Mouse (Mus musculus): ENCODE data around the gene Arhgap45.

Arhgap45 gene

DNA sequence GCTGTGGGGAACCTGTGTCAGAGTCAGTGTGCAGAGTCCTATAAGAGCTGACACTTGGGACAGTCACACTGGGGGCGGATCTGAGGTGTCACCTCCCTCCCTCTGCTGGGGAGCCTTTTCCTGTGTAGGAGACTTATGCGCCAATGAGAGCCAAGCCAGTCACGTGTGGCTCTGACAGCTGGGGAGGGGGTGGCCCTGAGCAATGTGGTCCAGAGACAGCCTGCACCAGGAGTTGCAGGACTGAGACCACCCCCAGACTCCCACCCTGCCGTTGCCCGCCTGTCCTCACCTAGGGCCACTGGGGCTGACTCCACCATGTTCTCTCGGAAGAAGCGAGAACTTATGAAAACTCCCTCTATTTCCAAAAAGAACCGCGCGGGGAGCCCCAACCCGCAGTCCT, at the start of gene Arhgap45:
Gene Arhgap45, plus strand, starts transcription at position 143 of the 400 bp plus-strand sequence.
- DNase-seq = no peak

DNA sequence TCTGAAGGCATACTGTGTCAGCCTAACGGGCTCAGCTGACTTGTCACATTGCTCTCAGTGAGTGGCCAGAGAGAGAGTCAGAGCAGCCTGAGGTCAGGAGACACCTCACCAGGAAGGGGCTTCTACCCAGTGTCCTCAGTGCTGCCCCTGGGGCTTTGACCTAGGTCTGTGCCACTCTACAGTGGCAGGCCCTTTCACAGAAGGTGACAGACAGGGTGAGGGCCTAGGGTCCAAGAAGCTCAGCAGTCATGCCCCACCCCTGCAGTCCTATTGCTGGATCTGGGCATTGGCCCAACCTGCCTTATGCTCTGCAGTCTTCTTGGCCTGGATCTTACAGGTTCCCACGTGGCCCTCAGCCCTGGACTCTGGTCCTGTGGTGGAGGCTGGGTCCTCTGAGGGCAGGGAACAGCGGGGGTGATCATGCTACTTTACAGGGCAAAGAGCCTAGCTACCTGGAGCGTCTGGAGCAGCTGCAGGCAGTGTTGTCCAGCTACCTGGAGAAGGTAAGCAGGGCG, 49.5 kb upstream of the Arhgap45 start:
- DNase-seq = peak; percentile 83

DNA sequence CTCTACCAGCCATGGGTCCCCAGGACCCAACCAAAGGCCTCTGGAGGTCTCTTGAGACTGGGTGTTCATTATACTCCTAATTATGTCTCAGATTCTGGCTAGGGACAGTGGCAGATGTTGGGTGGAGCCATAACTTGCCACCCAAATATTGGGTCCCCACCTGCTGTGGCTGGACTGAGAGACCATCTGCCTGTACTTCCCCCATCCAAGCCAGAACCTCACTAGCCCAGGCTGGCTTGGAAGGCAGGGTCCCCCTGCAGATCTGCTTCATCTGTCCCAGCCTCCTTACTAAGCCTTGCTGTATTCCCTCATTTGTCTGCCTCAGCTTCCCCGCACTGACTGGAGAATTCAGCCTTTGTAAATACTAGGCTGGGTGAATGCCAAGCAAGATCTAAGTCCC, 48.3 kb upstream of the Arhgap45 start:
- DNase-seq = no peak

DNA sequence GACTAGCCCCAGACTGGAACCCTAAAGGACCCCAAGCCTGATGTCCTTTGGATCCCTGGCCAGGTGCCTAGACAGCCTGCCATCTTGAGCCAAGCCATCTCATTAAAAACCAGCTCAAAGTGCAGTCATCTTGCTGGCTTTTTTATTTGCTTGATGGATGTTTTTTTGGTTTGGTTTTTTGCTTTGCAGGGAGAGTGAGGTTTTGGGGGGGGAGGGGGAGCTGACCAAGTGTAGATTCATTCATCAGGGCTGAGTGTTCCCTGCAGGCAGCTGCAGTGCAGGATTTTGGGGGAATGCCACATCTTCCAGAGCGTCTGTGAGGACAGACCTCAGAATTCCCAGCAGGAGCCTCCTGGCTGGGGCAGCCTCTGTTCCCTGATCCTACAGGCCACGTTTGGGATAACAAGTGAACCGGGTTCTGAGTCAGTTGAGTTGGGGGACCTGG, 47.3 kb upstream of the Arhgap45 start:
- DNase-seq = peak; percentile 61

DNA sequence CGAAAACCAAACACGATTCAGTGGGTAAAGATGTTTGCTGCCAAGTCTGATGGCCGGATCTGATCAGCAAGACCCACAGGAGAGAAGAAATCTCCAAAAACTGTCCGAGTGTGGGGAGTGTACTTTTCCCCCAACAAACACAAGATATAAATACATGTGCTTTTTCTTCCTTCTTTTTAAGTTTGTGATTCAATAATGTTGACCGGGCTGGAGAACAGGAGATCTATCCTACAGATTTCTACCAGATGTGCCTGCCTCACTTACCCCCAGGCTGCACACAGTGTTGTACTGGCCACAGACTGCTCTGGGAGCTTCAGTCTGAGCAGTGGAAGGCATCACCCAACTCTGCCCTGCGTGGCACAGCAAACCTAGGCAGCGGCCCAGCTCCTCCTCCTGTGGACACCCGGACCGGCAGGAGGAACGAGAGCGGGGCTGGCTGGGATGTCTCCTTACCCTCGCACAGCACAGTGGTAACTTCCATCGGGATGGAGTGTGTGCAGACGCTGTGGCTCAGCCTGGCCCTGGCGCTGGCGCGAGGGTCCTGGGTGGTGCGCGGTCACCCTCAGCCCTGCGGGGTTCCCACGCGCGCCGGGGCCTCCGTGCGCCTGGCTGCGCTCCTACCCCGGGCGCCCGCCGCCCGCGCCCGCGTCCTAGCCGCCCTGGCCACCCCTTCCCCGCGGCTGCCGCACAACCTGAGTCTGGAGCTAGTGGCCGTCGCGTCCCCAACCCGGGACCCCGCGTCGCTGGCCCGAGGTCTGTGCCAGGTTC, 45.9 kb upstream of the Arhgap45 start, which contains the start of gene Grin3b:
Gene Grin3b, plus strand, starts transcription at position 301 of the 768 bp plus-strand sequence.
- no peak for DNase-seq

DNA sequence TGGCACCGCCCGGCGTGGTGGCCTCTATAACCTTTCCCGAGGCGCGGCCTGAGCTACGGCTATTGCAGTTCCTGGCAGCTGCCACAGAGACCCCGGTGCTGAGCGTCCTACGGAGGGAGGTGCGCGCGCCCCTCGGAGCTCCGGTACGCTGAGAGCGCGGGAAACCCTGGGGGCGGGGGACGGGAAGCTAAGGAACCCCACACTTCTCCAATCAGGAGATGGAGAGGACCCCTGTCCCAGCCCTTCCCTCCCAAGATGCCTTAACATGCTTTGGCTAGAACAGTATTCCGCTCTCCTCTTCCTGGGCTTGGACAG, 45.3 kb upstream of the Arhgap45 start:
- DNase-seq = no peak

DNA sequence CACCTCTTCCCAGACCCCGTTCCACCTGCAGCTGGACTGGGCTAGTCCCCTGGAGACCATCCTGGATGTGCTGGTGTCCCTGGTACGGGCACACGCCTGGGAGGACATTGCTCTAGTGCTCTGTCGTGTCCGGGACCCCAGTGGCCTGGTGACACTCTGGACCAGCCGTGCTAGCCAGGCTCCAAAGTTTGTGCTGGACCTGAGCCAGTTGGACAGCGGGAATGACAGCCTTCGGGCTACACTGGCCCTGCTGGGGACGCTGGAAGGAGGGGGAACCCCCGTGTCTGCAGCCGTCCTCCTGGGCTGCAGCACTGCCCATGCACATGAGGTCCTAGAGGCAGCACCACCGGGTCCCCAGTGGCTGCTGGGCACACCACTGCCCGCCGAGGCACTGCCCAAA, 43.6 kb upstream of the Arhgap45 start:
- DNase-seq = peak; percentile 76

DNA sequence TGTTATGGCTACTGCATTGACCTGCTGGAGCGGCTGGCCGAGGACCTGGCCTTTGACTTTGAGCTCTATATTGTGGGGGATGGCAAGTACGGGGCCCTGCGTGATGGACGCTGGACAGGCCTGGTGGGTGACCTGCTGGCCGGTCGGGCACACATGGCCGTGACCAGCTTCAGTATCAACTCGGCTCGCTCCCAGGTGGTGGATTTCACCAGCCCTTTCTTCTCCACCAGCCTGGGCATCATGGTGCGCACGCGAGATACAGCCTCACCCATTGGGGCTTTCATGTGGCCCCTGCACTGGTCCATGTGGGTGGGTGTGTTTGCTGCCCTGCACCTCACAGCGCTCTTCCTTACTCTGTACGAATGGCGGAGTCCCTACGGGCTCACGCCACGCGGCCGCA, 42.4 kb upstream of the Arhgap45 start:
- DNase-seq = no peak

DNA sequence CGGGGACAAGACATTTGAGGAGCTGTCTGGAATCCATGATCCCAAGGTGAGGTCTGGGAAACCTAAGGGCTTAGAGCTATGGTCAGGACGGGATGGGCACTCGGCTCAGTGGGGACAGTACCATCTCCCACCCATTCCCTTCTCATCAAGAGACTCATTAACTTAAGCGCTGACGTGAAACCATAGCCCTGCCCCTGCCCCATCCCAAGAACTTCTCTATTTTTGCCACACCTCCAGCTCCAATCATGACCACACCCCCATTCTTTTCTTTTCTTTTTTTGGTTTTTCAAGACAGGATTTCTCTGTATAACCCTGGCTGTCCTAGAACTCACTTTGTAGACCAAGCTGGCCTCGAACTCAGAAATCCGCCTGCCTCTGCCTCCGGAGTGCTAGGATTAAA, 41.8 kb upstream of the Arhgap45 start:
- no peak for DNase-seq

DNA sequence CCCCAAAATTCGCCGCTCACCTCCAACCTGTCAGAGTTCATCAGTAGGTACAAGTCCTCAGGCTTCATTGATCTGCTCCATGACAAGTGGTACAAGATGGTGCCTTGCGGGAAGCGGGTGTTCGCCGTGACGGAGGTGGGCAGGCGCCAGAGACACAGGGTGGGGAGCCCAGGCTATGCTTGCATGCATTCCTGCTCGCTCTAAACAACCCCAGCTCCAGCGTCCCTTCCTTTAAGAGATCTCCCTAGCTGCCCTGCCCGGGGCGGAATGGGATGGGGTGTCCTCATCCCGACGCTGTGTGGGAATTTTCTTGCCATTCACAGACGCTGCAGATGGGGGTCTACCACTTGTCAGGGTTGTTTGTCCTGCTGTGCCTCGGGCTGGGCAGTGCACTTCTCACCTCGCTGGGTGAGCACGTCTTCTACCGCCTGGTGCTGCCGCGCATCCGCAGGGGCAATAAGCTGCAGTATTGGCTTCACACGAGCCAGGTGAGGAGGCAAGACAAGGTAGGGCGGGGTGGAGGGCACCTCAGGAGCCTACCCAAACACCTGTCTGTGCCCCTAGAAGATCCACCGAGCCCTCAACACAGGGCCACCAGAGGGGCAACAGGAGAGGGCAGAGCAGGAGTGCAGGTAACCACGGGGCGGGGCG, 40.3 kb upstream of the Arhgap45 start:
- no peak for DNase-seq

DNA sequence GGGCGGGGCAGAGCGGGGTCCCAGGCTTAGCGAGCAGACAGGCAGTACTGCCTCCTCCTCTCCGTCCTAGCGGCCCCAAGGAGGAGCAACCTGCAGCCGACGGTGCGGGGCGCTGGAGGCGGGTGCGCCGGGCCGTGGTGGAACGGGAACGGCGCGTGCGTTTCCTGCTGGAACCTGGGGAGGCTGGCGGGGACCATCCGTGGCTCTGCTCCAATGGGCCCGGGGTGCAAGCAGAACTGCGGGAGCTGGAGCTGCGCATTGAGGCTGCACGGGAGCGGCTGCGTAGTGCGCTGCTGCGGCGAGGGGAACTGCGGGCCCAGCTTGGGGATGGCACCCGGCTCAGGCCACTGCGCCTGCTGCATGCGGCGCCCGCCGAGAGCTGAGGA, 39.7 kb upstream of the Arhgap45 start:
- DNase-seq = no peak

DNA sequence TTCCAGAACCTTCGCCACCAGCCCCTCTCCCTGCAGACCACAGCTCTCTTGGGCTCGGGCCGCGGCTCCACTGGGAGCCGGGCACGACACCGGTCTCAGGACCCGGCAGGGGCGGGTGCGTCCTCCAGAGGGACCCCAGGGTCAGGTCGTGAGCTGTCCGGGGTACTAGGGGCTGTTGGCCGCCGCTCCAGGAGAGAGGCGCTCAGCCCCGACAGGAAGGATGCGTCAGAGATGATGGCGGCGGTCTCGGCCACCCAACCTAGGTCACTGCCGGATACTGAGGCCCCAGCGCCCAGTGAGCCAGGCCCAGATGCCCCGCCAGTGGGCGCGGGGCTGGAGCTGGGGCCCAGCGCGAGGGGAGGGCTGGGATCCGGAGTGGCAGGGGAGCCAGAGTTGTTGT, 39.1 kb upstream of the Arhgap45 start:
- no peak for DNase-seq

DNA sequence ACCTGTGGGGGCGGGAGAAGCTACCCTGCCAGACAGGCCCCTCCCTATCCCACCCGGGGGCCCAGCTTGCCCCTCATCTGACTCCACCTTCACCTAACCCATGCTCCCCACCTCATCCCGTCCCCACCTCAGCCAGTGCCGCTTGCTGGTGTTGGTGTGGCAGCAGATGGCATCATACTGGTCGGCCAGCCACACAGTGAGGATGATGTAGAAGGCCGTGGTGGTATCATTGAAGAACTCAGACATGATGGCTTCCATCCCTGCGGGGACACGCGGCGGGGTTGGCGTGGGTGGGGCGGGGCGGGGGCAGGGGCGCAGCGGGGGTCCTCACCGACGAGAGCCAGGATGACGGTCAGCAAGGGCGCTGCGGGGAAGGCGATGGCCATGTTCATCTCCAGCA, 38.4 kb upstream of the Arhgap45 start:
- no peak for DNase-seq

DNA sequence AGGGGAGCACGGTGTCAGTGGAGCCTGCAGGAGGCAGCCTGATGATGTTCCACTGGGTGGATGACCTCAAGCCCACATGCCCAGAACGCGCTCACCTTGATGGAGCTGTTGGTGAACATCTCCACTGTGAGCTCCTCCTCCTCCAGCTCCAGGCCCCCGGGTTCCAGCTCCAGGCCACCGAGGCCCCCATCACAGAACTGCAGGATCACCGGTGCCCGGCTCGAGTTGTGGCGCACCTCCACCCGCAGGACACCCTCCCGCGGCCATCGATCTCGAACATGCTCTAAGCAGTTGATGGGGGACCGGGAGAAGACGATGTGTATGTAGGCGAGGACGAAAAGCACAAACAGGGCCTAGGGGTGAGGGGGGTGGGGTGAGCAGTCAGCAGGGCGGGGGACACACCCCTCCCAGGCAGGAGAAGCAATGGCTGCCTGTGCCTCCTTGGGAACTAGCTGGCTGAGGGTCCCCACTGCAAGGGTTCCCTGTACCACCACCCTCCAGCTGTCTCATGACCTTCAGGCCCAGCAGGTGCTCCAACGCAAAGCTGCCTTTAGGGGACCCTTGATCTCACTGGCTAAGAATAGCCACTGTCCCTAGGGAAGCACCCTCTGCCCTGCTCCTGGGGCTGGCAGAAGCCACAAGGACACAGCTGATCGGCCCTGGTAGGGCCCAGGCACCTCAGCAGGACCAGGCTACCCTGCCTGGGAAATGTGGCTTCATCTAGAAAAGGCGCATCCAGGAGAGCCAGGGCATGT, 36.9 kb upstream of the Arhgap45 start:
- DNase-seq = no peak

DNA sequence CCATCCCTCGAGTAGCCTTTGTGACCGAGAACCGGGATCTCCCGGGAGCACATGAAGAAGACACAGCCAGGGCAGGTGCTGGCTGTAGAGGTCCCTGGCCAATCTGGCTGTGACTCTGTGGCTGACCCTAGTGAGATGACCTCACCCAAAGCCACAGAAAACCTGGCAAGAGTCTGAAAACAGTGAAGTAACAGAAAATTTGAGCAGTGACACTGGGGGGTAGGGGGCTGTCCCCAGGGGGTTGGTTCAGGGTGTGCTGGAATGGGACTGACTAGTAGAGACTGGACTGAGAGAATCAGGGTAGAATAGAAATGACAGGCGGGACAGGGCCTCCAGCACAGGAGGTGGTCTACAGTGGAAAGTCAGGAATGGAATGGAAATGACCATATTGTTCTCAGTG, 33.2 kb upstream of the Arhgap45 start:
- no peak for DNase-seq

DNA sequence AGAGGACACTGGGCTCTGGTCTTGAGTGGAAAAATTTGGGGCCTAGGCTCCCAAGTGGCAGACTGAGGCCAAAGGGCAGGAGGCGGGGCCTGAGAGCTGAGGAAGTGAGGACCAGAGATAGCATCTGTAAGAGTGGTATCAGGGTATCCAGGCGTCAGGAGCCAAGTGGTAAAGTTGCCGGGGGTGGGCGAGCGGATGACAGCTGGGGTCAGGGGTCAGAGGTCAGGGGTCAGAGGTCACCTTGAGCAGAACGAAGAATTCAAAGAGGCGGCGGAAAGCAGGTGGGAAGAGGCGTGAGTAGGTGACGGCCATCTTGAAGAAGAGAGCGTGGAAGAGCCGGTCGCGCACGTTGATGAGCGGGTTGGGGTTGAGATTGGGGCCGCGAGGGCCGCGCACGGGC, 32.8 kb upstream of the Arhgap45 start:
- DNase-seq = peak; percentile 84

DNA sequence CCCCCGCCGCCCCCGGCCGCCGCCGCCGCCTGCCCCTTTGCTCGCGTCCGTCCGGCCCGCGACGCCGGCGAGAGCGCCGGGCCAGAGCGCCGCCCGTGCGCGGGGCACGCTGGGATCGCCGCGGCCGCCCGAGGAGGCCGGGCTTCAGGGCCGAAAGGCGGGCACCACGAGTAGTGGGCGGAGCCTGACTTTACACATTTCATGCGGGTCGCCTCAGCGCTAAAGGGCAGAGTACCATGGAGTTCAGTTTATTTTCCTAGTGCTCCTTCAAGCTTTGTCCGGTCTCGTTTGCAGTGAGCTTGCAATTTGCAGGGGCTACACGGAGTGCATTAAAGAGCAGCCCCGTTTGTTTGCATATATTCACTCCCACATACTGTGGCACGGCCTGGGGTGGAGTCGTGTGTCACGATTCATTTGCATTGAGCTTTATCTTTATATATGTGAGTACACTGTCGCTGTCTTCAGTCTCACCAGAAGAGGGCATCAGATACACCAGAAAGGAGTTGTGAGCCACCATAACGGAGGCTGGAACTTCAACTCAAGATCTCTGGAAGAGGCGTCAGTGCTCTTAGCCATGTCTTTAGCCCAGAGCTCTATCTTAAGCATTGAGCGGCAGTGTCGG, 32.1 kb upstream of the Arhgap45 start, which contains the start of gene Tmem259:
Gene Tmem259, minus strand, starts transcription at position 136 of the 622 bp plus-strand sequence.
- DNase-seq = peak; percentile 94

DNA sequence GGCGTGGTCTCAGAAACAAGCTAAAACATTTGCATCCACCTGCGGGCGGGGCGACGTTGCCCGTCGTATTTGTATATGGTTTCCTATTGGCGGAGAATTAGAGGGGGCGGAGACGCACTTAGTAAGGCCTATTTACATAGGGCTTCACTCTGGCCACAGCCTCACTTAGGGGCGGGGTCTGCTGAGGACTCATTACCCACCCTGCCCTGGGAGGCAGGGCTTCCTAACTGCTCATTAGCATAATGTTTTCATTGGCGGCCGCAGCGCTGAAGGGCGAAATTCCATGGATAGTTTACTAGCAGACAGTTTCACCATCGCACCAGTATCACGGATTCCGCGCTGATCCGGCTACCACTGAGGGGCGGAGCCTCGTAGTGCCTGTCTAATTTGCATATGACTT, 31.6 kb upstream of the Arhgap45 start:
- peak; percentile 98 for DNase-seq

DNA sequence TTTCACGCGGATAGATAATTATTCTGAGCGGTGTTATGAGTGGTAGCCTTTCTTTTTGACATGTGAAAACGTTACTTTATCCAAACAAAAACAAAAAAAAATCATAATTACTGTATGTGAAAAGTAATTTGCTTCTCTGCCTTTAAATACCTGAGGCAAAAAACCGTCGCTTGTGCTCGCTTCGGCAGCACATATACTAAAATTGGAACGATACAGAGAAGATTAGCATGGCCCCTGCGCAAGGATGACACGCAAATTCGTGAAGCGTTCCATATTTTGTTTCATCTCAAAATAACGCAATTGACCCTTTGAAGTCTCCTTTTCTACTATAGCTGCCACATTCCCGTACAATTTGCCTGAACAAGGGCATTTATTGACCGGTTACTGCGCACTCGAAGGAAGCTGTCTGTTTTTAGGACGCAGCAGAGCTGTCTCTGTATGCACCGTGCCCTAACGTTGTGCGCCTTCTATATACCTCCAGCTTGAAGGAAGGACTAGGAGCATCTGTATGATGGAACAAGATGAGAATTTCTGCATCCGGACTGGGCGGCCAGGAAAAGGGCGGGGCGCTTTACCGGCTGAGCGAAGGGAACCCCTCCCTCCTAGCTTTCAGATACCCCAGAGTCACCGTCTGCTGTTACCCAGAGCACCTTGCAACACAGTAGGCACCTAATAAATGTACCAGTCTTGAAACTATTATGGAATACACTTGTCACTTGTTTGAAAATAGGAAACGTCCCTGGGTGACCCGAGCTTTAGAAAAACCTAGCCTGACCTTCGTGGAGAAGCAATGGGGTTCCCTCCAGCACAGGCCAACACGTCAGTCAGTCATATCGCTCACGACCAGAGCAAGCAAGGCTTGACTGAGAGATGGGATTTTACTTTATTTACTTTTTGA, 30.9 kb upstream of the Arhgap45 start:
- peak; percentile 72 for DNase-seq

DNA sequence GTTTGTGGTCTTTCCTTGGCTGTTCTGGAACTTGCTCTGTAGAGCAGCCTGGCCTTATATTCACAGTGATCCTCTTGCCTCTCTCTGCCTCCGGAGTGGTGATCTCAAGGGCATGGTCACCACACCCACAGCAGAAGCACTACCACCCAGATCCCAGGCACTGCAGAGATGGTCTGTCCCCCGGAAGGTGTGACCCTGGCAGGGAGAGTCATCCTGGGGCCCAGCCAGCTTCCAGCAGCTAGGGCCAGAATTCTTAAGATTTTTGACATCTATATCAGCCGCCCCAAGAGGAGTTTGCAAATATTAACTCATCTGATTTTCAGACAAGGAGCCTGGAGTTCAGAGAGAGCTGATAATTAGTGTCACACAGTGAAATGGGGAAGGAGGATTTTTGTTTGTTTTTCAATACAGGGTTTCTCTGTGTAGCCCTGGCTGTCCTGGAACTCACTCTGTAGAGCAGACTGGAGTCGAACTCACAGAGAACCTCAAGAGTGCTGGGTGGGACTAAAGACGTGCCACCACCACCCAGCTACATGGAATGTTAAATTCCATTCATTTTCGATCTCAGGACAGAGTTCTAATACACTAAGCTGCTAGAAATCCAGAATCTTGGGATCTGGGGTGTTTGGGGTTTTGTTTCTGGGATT, 30.1 kb upstream of the Arhgap45 start:
- peak; percentile 49 for DNase-seq

DNA sequence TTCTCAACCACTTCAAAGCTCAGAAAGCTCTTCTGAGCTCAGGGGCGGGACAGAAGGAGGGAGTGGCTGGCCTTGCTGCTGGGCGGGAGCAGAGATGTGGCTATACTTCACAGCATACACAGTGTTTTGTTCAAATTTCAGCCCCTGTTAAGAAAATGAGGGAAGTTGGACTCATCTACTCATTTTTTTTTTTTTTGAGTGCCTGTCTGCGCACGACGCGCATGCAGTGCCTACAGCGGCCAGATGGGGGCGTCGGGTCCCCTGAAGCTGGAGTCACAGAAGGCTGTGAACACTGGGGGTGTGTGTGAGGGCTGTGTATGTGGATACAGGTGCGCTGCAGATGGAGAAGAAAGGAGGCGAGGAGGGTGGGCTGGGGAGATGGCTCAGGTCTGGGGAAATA, 29.5 kb upstream of the Arhgap45 start:
- DNase-seq = peak; percentile 94

Measured in kidney, postnatal 10 days (tissue).